Mouse (Mus musculus): ENCODE measurements around the gene Tacc2. TPM values are rescaled to one million over a fixed set of nuclear protein-coding genes. Genes with fewer than 3 reads are reported as not detected.
A peak's percentile ranks its signal among the peaks of the same experiment; 100 is the strongest.

Gene Tacc2
- polyA plus RNA-seq, 1 experiment from 2014 or later, result 53.5 TPM

GRCm38 (mm10) chr7:130547635-130548175 lies 29.5 kb upstream of the Tacc2 start:
- H3K4me1 ChIP-seq, result peaks cover 21% of the 10 kb centered on the region
- H3K27ac ChIP-seq (replicated peaks), result no peak overlapping the region
- H3K36me3 ChIP-seq, result peaks cover 4% of the 10 kb centered on the region; the same call in 1 of the 2 replicates
- peak overlapping the region; percentile 100 for H3K4me3 ChIP-seq
- 87% methylated on average over 12 of the region's 12 CpGs for WGBS
- H3K9me3 ChIP-seq, result no peaks in the 10 kb centered on the region
- H3K27me3 ChIP-seq, result no peaks in the 10 kb centered on the region
- H3K9ac ChIP-seq (replicated peaks), result no peak overlapping the region
- H3K4me2 ChIP-seq (replicated peaks), result no peak overlapping the region
- no peak for ATAC-seq (replicated peaks)

DNA sequence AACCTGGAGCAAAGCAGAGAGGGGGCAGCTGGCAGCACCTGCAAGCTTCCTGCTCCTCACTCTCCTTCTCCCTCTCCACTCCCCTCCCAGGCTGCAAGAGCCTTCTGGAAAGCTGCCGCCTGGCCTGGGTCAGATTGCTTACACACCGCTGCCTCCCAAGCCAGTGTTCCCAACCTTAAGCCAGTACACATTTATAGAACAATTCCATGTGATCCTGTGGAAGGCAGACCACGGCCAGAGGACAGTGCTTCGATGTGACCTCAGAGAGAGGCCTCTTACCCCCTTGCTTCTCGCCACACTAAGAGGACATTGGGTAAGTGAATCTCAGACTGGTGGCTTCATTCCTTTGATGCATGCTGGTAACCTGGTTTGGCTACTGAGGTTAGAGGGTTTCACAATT lies 24.5 kb upstream of the Tacc2 start:
- H3K27me3 ChIP-seq, result no peaks in the 10 kb centered on the region
- H3K4me2 ChIP-seq (replicated peaks), result no peak overlapping the region
- H3K9me3 ChIP-seq, result no peaks in the 10 kb centered on the region
- no peak overlapping the region for H3K9ac ChIP-seq (replicated peaks)
- H3K4me1 ChIP-seq, result peaks cover 19% of the 10 kb centered on the region; the same call in 1 of the 2 replicates
- H3K36me3 ChIP-seq, result no peaks in the 10 kb centered on the region
- no peak overlapping the region for H3K27ac ChIP-seq (replicated peaks)
- ATAC-seq (replicated peaks), result no peak
- no peak overlapping the region for H3K4me3 ChIP-seq
- WGBS, result 50% methylated on average over 5 of the region's 5 CpGs

- H3K9ac ChIP-seq (replicated peaks), result no peak overlapping the region
- no peak overlapping the region for H3K4me3 ChIP-seq
- H3K36me3 ChIP-seq, result no peaks in the 10 kb centered on the region
- H3K27ac ChIP-seq (replicated peaks), result no peak overlapping the region
- H3K4me2 ChIP-seq (replicated peaks), result no peak overlapping the region
- no peaks in the 10 kb centered on the region for H3K27me3 ChIP-seq
- 44% methylated on average over 4 of the region's 4 CpGs for WGBS
- peaks cover 19% of the 10 kb centered on the region; the same call in 1 of the 2 replicates for H3K4me1 ChIP-seq
- no peaks in the 10 kb centered on the region for H3K9me3 ChIP-seq
- no peak for ATAC-seq (replicated peaks)
Observed at GRCm38 (mm10) chr7:130553321-130553720, 23.9 kb upstream of the Tacc2 start.

GRCm38 (mm10) chr7:130555597-130555996 lies 21.6 kb upstream of the Tacc2 start:
- no peaks in the 10 kb centered on the region for H3K36me3 ChIP-seq
- WGBS, result 31% methylated on average over 5 of the region's 5 CpGs
- H3K9ac ChIP-seq (replicated peaks), result no peak overlapping the region
- no peak overlapping the region for H3K27ac ChIP-seq (replicated peaks)
- no peak overlapping the region for H3K4me3 ChIP-seq
- no peaks in the 10 kb centered on the region for H3K27me3 ChIP-seq
- no peak for ATAC-seq (replicated peaks)
- no peaks in the 10 kb centered on the region for H3K9me3 ChIP-seq
- H3K4me2 ChIP-seq (replicated peaks), result no peak overlapping the region
- H3K4me1 ChIP-seq, result peaks cover 19% of the 10 kb centered on the region; the same call in 1 of the 2 replicates

- 84% methylated on average over 4 of the region's 4 CpGs for WGBS
- Histone ChIP-seq H3K27me3 (no peaks in the 10 kb centered on the region), H3K36me3 (no peaks in the 10 kb centered on the region), H3K9ac (replicated peaks) (no peak overlapping the region), H3K4me3 (no peak overlapping the region), H3K4me1 (0 out of 2 replicates have a peak, but pooled peaks cover 9% of the 10 kb centered on the region), H3K27ac (replicated peaks) (no peak overlapping the region), H3K4me2 (replicated peaks) (no peak overlapping the region), H3K9me3 (no peaks in the 10 kb centered on the region)
- ATAC-seq (replicated peaks), result no peak
Observed at GRCm38 (mm10) chr7:130558592-130558991, 18.6 kb upstream of the Tacc2 start.

DNA sequence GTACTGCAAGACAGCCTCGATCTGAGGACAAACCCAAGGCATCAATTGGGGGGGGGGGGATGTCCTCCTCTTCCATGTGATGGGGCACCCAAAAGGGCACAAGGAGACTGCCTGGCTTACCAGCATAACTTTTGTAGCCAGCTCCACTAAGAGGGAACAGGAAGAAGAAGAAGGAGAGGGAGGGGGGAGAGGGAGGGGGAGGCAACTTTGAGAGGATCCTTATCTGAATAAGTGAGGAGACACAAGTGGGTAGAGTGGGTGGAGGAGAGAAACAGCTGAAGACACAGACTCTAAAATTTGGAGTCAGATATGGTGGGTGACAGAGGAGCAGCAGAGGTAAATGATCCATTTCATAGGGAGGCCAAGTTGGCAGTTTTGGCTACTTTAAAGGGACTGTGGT lies 16.3 kb upstream of the Tacc2 start:
- Histone ChIP-seq H3K9me3 (no peaks in the 10 kb centered on the region), H3K9ac (replicated peaks) (no peak overlapping the region), H3K4me2 (replicated peaks) (no peak overlapping the region), H3K4me3 (no peak overlapping the region), H3K4me1 (0 out of 2 replicates have a peak, but pooled peaks cover 4% of the 10 kb centered on the region), H3K27me3 (no peaks in the 10 kb centered on the region), H3K27ac (replicated peaks) (no peak overlapping the region), H3K36me3 (no peaks in the 10 kb centered on the region)
- 88% methylated on average over 1 of the region's 1 CpGs for whole genome bisulfite sequencing
- no peak for ATAC-seq (replicated peaks)

GRCm38 (mm10) chr7:130563276-130563675 lies 14.0 kb upstream of the Tacc2 start:
- no peaks in the 10 kb centered on the region for H3K9me3 ChIP-seq
- H3K27me3 ChIP-seq, result no peaks in the 10 kb centered on the region
- ATAC-seq (replicated peaks), result no peak
- H3K36me3 ChIP-seq, result no peaks in the 10 kb centered on the region
- no peak overlapping the region for H3K4me2 ChIP-seq (replicated peaks)
- H3K4me3 ChIP-seq, result no peak overlapping the region
- H3K27ac ChIP-seq (replicated peaks), result no peak overlapping the region
- 96% methylated on average over 4 of the region's 4 CpGs for WGBS
- no peak overlapping the region for H3K9ac ChIP-seq (replicated peaks)
- 0 out of 2 replicates have a peak, but pooled peaks cover 4% of the 10 kb centered on the region for H3K4me1 ChIP-seq

DNA sequence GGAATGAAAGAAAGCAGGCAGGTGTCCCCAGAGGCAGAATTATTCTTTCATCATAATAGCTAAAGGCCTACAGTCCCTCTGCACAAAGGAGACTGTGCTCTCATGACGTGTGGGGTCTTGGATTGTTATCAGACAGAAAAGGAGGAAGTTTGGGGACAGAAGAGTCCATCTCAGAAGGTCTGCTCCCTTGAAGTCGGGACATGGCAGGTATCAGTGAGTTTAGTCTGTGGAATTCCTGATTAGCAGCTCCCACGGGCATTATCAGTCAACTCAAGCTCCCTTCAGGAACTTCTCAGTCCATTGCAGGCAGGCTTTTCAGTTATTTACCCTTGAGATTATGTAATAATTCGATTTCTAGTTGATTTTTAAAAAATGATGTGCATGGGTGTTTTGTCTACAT lies 13.4 kb upstream of the Tacc2 start:
- no peak for ATAC-seq (replicated peaks)
- H3K27me3 ChIP-seq, result no peaks in the 10 kb centered on the region
- H3K9me3 ChIP-seq, result no peaks in the 10 kb centered on the region
- WGBS, result 69% methylated on average over 4 of the region's 4 CpGs
- H3K4me1 ChIP-seq, result 0 out of 2 replicates have a peak, but pooled peaks cover 4% of the 10 kb centered on the region
- H3K36me3 ChIP-seq, result no peaks in the 10 kb centered on the region
- H3K4me3 ChIP-seq, result no peak overlapping the region
- no peak overlapping the region for H3K9ac ChIP-seq (replicated peaks)
- H3K4me2 ChIP-seq (replicated peaks), result no peak overlapping the region
- no peak overlapping the region for H3K27ac ChIP-seq (replicated peaks)

GRCm38 (mm10) chr7:130564596-130564995 lies 12.6 kb upstream of the Tacc2 start:
- 0 out of 2 replicates have a peak, but pooled peaks cover 4% of the 10 kb centered on the region for H3K4me1 ChIP-seq
- H3K27ac ChIP-seq (replicated peaks), result peak overlapping the region; percentile 37
- no peaks in the 10 kb centered on the region for H3K27me3 ChIP-seq
- no peak for ATAC-seq (replicated peaks)
- H3K4me3 ChIP-seq, result no peak overlapping the region
- H3K9ac ChIP-seq (replicated peaks), result no peak overlapping the region
- whole genome bisulfite sequencing, result 50% methylated on average over 3 of the region's 3 CpGs
- no peak overlapping the region for H3K4me2 ChIP-seq (replicated peaks)
- no peaks in the 10 kb centered on the region for H3K9me3 ChIP-seq
- no peaks in the 10 kb centered on the region for H3K36me3 ChIP-seq

DNA sequence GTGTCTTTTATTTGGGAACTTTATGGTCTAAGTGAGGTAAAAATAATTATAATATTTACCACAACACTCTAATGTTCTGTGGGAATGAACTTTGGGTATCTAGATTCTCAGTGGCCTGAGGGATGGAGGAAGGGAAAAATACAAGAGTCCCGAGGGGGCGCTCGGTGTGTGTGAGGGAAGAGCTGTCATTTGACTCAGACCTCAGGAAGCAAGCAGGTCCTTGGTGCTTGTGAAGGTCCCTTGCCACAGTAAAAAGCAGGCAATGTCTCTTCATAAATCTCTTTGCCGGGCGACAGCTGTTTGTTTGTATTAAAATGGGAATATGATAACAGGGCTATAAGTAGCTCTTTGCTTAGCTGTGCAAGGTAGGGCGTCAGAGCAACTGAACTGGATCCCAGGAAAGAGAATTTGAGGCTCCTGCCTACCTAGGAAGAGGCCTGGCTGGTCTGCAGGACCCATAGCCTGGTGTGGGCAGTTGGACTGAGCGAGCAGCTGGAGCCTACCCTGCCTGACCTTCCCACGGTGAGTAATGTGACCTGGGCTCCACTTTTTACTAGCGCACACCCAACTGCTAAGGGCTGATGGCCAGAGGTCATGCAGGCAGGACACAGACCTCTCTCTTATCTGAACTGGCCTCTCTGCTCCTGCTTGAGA lies 8.3 kb upstream of the Tacc2 start:
- no peaks in the 10 kb centered on the region for H3K36me3 ChIP-seq
- H3K27me3 ChIP-seq, result no peaks in the 10 kb centered on the region
- no peak for ATAC-seq (replicated peaks)
- no peaks in the 10 kb centered on the region for H3K9me3 ChIP-seq
- no peak overlapping the region for H3K9ac ChIP-seq (replicated peaks)
- no peak overlapping the region for H3K4me3 ChIP-seq
- no peak overlapping the region for H3K27ac ChIP-seq (replicated peaks)
- H3K4me2 ChIP-seq (replicated peaks), result no peak overlapping the region
- H3K4me1 ChIP-seq, result peaks cover 14% of the 10 kb centered on the region; the same call in 1 of the 2 replicates
- 92% methylated on average over 9 of the region's 9 CpGs for WGBS

DNA sequence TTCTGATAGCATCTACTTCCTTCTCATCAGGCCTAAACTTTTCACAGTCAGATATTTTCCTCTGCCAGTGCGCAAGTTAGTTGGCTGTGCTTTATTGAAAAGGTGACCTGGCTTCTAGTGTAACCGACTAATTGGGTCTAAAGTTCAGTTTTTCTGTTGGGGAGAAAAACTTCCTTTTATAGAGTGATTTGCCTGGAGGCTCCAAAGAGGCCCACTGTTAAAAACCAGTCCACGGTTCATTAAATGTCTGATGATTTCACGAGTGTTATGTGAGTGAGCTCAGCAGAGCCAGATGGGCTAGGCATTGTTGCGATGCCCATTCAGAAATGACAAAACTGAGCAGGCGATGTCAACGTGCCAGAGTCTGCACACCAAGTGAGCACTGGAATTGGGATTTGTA lies 6.8 kb upstream of the Tacc2 start:
- Histone ChIP-seq H3K4me1 (peaks cover 21% of the 10 kb centered on the region), H3K27me3 (no peaks in the 10 kb centered on the region), H3K9me3 (no peaks in the 10 kb centered on the region), H3K27ac (replicated peaks) (peak overlapping the region; percentile 37; the same call in 1 of the 2 replicates), H3K9ac (replicated peaks) (no peak overlapping the region), H3K4me3 (no peak overlapping the region), H3K4me2 (replicated peaks) (no peak overlapping the region), H3K36me3 (no peaks in the 10 kb centered on the region)
- ATAC-seq (replicated peaks), result 0 out of 2 replicates have a peak, but pooled peaks have one; percentile 35
- 15% methylated on average over 7 of the region's 7 CpGs for WGBS

- ATAC-seq (replicated peaks), result no peak
- H3K9me3 ChIP-seq, result no peaks in the 10 kb centered on the region
- WGBS, result 76% methylated on average over 11 of the region's 11 CpGs
- peaks cover 36% of the 10 kb centered on the region for H3K4me1 ChIP-seq
- H3K9ac ChIP-seq (replicated peaks), result no peak within 1 kb of the TSS
- H3K4me2 ChIP-seq (replicated peaks), result no peak within 1 kb of the TSS
- H3K4me3 ChIP-seq, result no peak within 1 kb of the TSS
- no peak within 1 kb of the TSS for H3K27ac ChIP-seq (replicated peaks)
- no peaks in the 10 kb centered on the region for H3K36me3 ChIP-seq
- H3K27me3 ChIP-seq, result no peaks in the 10 kb centered on the region
Observed at GRCm38 (mm10) chr7:130572821-130573220, 4.4 kb upstream of the Tacc2 start, which contains the start of gene Nsmce4a. TSS of gene Nsmce4a (minus strand) at chr7:130573118.

Data from forebrain, embryonic 15.5 days (tissue).